Mouse (Mus musculus): ENCODE results near the gene Prss16. TPM values are rescaled to one million over a fixed set of nuclear protein-coding genes. Genes with fewer than 3 reads are reported as not detected.

Prss16 gene
- polyA plus RNA-seq, 1 experiment from 2014 or later: 1.0 TPM

Small RNA genes lying within 50 kb of the gene (microRNA-seq; reads per million reads assigned to microRNA genes)
- gene Gm44390: not detected
- gene Gm44486: 0.76 reads per million

Other genes starting within 250 kb of the Prss16 start
- 32.9 and 34.2 TPM in 2 replicates for gene Hist1h1b, start 229.1 kb downstream of the Prss16 start, polyA plus RNA-seq (2015; fragmentation: Nextera tagmentation; extraction: Ambion mirVana)
- gene Hist1h3i, start 226.4 kb downstream of the Prss16 start, polyA plus RNA-seq (2015; fragmentation: Nextera tagmentation; extraction: Ambion mirVana): 144 and 178 TPM in 2 replicates
- gene Hist1h2an, start 222.5 kb downstream of the Prss16 start, polyA plus RNA-seq (2015; fragmentation: Nextera tagmentation; extraction: Ambion mirVana): 10.9 and 14.7 TPM in 2 replicates
- 5.4 and 6.8 TPM in 2 replicates for gene Hist1h2bp, start 222.3 kb downstream of the Prss16 start, polyA plus RNA-seq (2015; fragmentation: Nextera tagmentation; extraction: Ambion mirVana)
- 25.1 and 27.6 TPM in 2 replicates for gene Hist1h2bq, start 199.5 kb downstream of the Prss16 start, polyA plus RNA-seq (2015; fragmentation: Nextera tagmentation; extraction: Ambion mirVana)
- 1.1 TPM in 1 of 2 replicates, not detected in the other for gene Hist1h2ao, start 199.3 kb downstream of the Prss16 start, polyA plus RNA-seq (2015; fragmentation: Nextera tagmentation; extraction: Ambion mirVana)
- gene Hist1h4m, start 198.0 kb downstream of the Prss16 start, polyA plus RNA-seq (2015; fragmentation: Nextera tagmentation; extraction: Ambion mirVana): not detected in 2 replicates
- gene Hist1h4n, start 177.5 kb downstream of the Prss16 start, polyA plus RNA-seq (2015; fragmentation: Nextera tagmentation; extraction: Ambion mirVana): 26.6 and 33.7 TPM in 2 replicates
- 3,475 and 4,316 TPM in 2 replicates for gene Hist1h2ap, start 176.2 kb downstream of the Prss16 start, polyA plus RNA-seq (2015; fragmentation: Nextera tagmentation; extraction: Ambion mirVana)
- 25.5 and 29.5 TPM in 2 replicates for gene Hist1h2br, start 176.0 kb downstream of the Prss16 start, polyA plus RNA-seq (2015; fragmentation: Nextera tagmentation; extraction: Ambion mirVana)
- 0.59 and 0.71 TPM in 2 replicates for gene Zfp184, start 64.6 kb downstream of the Prss16 start, polyA plus RNA-seq (2015; fragmentation: Nextera tagmentation; extraction: Ambion mirVana)
- not detected in 2 replicates for gene Pom121l2, start 28.5 kb downstream of the Prss16 start, polyA plus RNA-seq (2015; fragmentation: Nextera tagmentation; extraction: Ambion mirVana)
- gene Hist1h2ah, start 25.8 kb upstream of the Prss16 start, polyA plus RNA-seq (2015; fragmentation: Nextera tagmentation; extraction: Ambion mirVana): 9.5 and 11.4 TPM in 2 replicates
- 4.4 and 5.4 TPM in 2 replicates for gene Hist1h2bk, start 26.1 kb upstream of the Prss16 start, polyA plus RNA-seq (2015; fragmentation: Nextera tagmentation; extraction: Ambion mirVana)
- gene Hist1h4i, start 31.6 kb upstream of the Prss16 start, polyA plus RNA-seq (2015; fragmentation: Nextera tagmentation; extraction: Ambion mirVana): 40.8 and 42.0 TPM in 2 replicates
- 13.0 and 22.6 TPM in 2 replicates for gene Hist1h2ag, start 33.2 kb upstream of the Prss16 start, polyA plus RNA-seq (2015; fragmentation: Nextera tagmentation; extraction: Ambion mirVana)
- 17.5 and 18.4 TPM in 2 replicates for gene Hist1h2bj, start 33.5 kb upstream of the Prss16 start, polyA plus RNA-seq (2015; fragmentation: Nextera tagmentation; extraction: Ambion mirVana)
- not detected in 2 replicates for gene Vmn1r188, start 74.7 kb upstream of the Prss16 start, polyA plus RNA-seq (2015; fragmentation: Nextera tagmentation; extraction: Ambion mirVana)
- not detected in 2 replicates for gene Vmn1r189, start 96.1 kb upstream of the Prss16 start, polyA plus RNA-seq (2015; fragmentation: Nextera tagmentation; extraction: Ambion mirVana)
- gene Vmn1r191, start 174.2 kb upstream of the Prss16 start, polyA plus RNA-seq (2015; fragmentation: Nextera tagmentation; extraction: Ambion mirVana): not detected in 2 replicates
- not detected in 2 replicates for gene Vmn1r192, start 181.4 kb upstream of the Prss16 start, polyA plus RNA-seq (2015; fragmentation: Nextera tagmentation; extraction: Ambion mirVana)
- not detected in 2 replicates for gene Vmn1r193, start 213.4 kb upstream of the Prss16 start, polyA plus RNA-seq (2015; fragmentation: Nextera tagmentation; extraction: Ambion mirVana)
- not detected in 2 replicates for gene Vmn1r194, start 234.5 kb upstream of the Prss16 start, polyA plus RNA-seq (2015; fragmentation: Nextera tagmentation; extraction: Ambion mirVana)